Mouse (Mus musculus) liver, embryonic 14.5 days (tissue): ENCODE measurements around the gene Adam8. TPM values are rescaled to one million over a fixed set of nuclear protein-coding genes. Genes with fewer than 3 reads are reported as not detected.

Experiments
- ATAC-seq: fragments of 200-750 bp; cut with Nextera tagmentation; 2 replicates; pipeline ENCODE4 v1.8.0; 2017; ENCODE audit warnings: moderate number of reproducible peaks, mild to moderate bottlenecking, moderate library complexity; ENCODE audit not compliant: insufficient read depth
- DNase-seq, 3 experiments: peaks; one replicate each; pipeline ENCODE4 v3.0.0-alpha.2; 2012 to 2013; ENCODE audit warnings: low read depth in 3 of 3, low spot score in 3 of 3
- H3K27ac ChIP-seq: fragments of 300-500 bp; sonication (generic); 2 replicates; pipeline ENCODE4 v1.5.1; 2014; ENCODE audit warnings: moderate library complexity, mild to moderate bottlenecking, control low read depth, inconsistent platforms
- H3K27me3 ChIP-seq: fragments of 300-500 bp; sonication (generic); 2 replicates; pipeline ENCODE4 v1.6.1; 2014; ENCODE audit warnings: mild to moderate bottlenecking, low read length, moderate library complexity; ENCODE audit not compliant: control insufficient read depth, insufficient read depth
- H3K36me3 ChIP-seq: fragments of 300-500 bp; sonication (generic); replicated peaks from 2 replicates; pipeline ENCODE4 v1.6.1; 2014; ENCODE audit warnings: low read depth; ENCODE audit not compliant: control insufficient read depth, insufficient read depth
- H3K4me1 ChIP-seq, 2 experiments: fragments of 200-500 bp in 1 of 2; fragments of 300-500 bp in 1 of 2; sonication (generic) in 1 of 2; replicated peaks; 2 replicates each; pipeline ENCODE4 v1.6.1; 2012 to 2014; ENCODE audit warnings: antibody characterized with exemption in 1 of 2, inconsistent platforms in 1 of 2, low read length in 1 of 2; ENCODE audit not compliant: control insufficient read depth in 2 of 2, insufficient read depth in 2 of 2
- H3K4me2 ChIP-seq: fragments of 300-500 bp; sonication (generic); 2 replicates; pipeline ENCODE4 v1.6.1; 2014; ENCODE audit warnings: low read depth, mild to moderate bottlenecking, control low read depth, moderate library complexity
- H3K4me3 ChIP-seq, 2 experiments: fragments of 200-500 bp in 1 of 2; fragments of 300-500 bp in 1 of 2; sonication (generic) in 1 of 2; 2 replicates each; pipeline ENCODE4 v1.5.1; 2012 to 2014; ENCODE audit warnings: low read depth in 2 of 2, low read length in 2 of 2, mild to moderate bottlenecking in 2 of 2, control low read depth in 1 of 2, inconsistent platforms in 1 of 2, moderate library complexity in 1 of 2; ENCODE audit not compliant: insufficient read depth in 1 of 2
- H3K9ac ChIP-seq: fragments of 300-500 bp; sonication (generic); replicated peaks from 2 replicates; pipeline ENCODE4 v1.6.1; 2014; ENCODE audit warnings: mild to moderate bottlenecking, control low read depth, moderate library complexity
- H3K9me3 ChIP-seq: fragments of 300-500 bp; sonication (generic); 2 replicates; pipeline ENCODE4 v1.6.1; 2016; ENCODE audit warnings: low read length, mixed read lengths; ENCODE audit not compliant: control insufficient read depth
- CTCF ChIP-seq: IDR thresholded peaks from 2 replicates; pipeline ENCODE4 v1.5.1; 2016; ENCODE audit warnings: antibody characterized with exemption, low read depth, control low read depth
- EP300 ChIP-seq: IDR thresholded peaks from 2 replicates; pipeline ENCODE4 v1.6.1; 2016; ENCODE audit warnings: antibody characterized with exemption, low read depth
- WGBS: fragments of 180-500 bp; shearing (Covaris S2); extraction: QIAGEN DNeasy Blood & Tissue Kit; methylation state at CpG from one replicate; pipeline ENCODE4 v1.1.7; 2014; ENCODE audit not compliant: insufficient replicate concordance; 5-methylcytosine and 5-hydroxymethylcytosine counted together
- polyA plus RNA-seq, 2 experiments: library from polyadenylated mRNA; depleted of rRNA in 1 of 2; stranded (reverse) in 1 of 2; unstranded in 1 of 2; fragments of >200 nt; fragmentation: Nextera tagmentation in 1 of 2; extraction: Ambion mirVana in 1 of 2; gene quantifications; 2 replicates each; pipeline versions ENCODE4 v1.2.1 to v1.2.3; 2012 to 2014

Gene Adam8
- polyA plus RNA-seq, 2 experiments, result 0.46 to 0.83 TPM

DNA sequence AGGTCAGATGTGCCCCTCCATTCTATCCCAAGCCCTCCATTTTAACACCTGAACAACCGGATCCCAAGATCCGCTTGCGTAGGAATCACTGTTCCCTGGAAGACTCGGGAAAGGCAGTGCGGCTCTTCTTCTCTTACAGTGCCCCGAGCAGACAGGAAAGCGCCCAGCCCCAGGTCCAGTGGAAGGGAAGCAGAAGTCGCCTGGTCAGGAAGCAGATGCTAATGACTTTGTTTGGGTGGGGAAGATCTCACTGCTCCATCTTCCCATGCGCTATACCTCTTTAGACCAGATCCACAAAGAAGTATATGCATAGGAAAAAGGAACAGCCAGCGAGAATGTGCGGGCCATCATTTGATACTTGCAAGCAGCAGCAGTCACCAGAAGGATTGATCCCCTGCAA lies 34.9 kb downstream of the Adam8 start:
- TF ChIP-seq CTCF, result no peak
- no peak for TF ChIP-seq EP300
- Histone ChIP-seq H3K4me3 (no peak overlapping the region), H3K4me2 (no peak overlapping the region), H3K9me3 (no peaks in the 10 kb centered on the region), H3K27me3 (peaks cover 2% of the 10 kb centered on the region; the same call in 1 of the 2 replicates), H3K36me3 (no peaks in the 10 kb centered on the region), H3K9ac (no peak overlapping the region), H3K4me1 (peaks cover 0 to 4% of the 10 kb centered on the region in 2 experiments; a peak in 1 of 4 replicates), H3K27ac (no peak overlapping the region)
- WGBS, result 17% methylated on average over 11 of the region's 11 CpGs
- DNase-seq (no peak), ATAC-seq (no peak)

DNA sequence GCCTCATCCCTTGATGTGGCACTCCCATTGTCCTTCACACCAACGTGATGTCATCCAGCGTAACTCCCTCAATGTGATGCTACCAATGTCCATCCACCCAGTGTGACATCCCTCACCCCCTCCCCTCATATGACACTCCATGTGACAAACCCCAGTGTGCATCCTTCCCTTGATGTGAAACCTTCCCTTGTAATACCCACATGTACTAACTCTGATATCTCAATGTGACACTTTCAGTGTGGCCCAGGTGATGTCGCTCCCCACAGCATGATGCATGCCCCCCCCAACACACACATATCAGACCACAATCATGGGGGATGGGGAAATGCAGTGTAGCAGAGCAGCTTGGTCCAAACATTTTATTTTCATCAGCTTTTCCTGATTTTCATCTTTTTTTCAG lies 35.7 kb downstream of the Adam8 start:
- no peaks in the 10 kb centered on the region for H3K36me3 ChIP-seq
- no peak for DNase-seq
- H3K9ac ChIP-seq, result no peak overlapping the region
- H3K4me2 ChIP-seq, result no peak overlapping the region
- no peak overlapping the region for H3K4me3 ChIP-seq
- peaks cover 0 to 5% of the 10 kb centered on the region in 2 experiments; a peak in 2 of 4 replicates for H3K4me1 ChIP-seq
- H3K9me3 ChIP-seq, result no peaks in the 10 kb centered on the region
- 69% methylated on average over 3 of the region's 3 CpGs for whole genome bisulfite sequencing
- TF ChIP-seq CTCF (no peak), EP300 (no peak)
- ATAC-seq, result no peak
- peaks cover 2% of the 10 kb centered on the region; the same call in 1 of the 2 replicates for H3K27me3 ChIP-seq
- no peak overlapping the region for H3K27ac ChIP-seq

DNA sequence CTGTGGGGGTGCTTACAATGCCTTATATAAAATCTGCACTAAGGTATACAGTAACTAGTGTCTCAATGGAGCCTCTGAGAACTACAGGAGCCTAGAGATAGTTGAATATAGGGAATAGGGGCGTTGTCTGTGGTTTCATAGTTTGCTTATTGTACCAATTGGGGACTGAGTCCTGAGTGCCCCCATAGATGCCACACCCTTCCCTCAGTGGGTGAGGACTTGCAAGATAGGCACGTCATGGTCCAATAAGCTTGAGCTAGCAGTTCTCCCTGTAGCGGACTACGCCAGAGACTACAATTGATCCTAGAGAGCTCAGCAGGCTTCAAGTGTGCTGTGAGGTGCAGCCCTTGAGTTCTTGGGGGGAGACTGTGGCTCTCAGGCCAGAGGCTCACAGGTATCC lies 36.9 kb downstream of the Adam8 start:
- Histone ChIP-seq H3K9me3 (no peaks in the 10 kb centered on the region), H3K27me3 (peaks cover 2% of the 10 kb centered on the region; the same call in 1 of the 2 replicates), H3K4me2 (no peak overlapping the region), H3K27ac (no peak overlapping the region), H3K4me1 (peaks cover 0 to 7% of the 10 kb centered on the region in 2 experiments; a peak in 2 of 4 replicates), H3K4me3 (no peak overlapping the region), H3K9ac (no peak overlapping the region), H3K36me3 (no peaks in the 10 kb centered on the region)
- no peak for TF ChIP-seq CTCF
- no peak for TF ChIP-seq EP300
- ATAC-seq, result peak; percentile 77
- no peak for DNase-seq
- WGBS, result 26% methylated on average over 4 of the region's 4 CpGs

DNA sequence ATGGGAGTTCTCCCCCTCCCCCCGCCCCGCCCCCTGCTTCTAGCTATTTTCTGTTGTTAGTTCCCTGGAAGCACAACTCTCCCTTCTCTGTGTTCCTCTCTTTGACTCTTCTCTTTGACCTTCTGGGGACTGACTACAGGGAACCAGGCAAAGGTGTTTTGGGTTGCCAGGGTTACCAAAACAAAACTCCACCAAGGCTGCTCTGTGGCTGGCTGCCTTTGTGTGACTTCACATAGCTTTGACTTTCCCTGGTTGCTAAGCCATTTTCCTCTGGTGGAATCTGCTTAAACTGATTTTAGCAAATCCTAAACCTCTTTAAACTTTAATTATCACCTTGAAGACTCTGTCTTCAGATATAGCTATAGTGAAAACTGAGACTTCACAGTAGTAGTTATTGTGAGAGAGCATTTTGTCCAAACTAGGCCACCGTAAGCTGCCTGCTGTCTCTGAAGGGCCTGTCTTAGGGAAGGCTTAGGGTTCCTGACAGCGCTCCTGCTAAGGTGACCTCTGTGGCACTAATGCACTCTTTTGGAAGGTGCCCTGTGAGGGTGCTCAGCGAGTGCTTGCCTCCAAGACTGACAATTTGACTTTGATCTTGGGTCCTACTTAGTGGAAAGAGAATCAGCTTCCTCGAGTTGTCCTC lies 40.2 kb downstream of the Adam8 start:
- peaks cover 0 to 9% of the 10 kb centered on the region in 2 experiments; a peak in 3 of 4 replicates for H3K4me1 ChIP-seq
- no peak overlapping the region for H3K4me2 ChIP-seq
- no peak overlapping the region for H3K27ac ChIP-seq
- DNase-seq (no peak), ATAC-seq (no peak)
- H3K9ac ChIP-seq, result no peak overlapping the region
- 74% methylated on average over 6 of the region's 6 CpGs for WGBS
- H3K27me3 ChIP-seq, result no peaks in the 10 kb centered on the region; the same call in 1 of the 2 replicates
- no peaks in the 10 kb centered on the region for H3K9me3 ChIP-seq
- TF ChIP-seq EP300, result no peak
- H3K4me3 ChIP-seq, result no peak overlapping the region
- H3K36me3 ChIP-seq, result no peaks in the 10 kb centered on the region

DNA sequence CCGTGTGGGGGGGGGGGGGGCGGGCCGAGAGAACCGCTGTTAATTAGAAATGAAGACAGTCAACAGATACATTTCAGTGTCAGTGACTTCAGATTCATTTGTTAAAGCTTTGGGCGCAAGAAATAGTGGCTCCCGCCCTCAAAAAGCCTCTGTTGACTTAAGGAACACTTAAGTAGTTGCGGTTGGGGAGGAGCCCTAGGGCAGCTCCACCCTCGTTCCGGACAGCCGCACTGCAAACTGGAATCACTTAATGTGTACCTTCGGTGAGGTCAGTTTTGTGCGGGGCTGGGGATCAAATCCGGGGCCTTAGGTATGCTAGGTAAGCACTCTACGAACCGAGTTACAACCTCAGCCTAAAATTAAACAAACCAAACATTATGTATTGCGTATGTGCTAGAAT lies 41.3 kb downstream of the Adam8 start:
- Histone ChIP-seq H3K4me3 (peak overlapping the region; percentile 63 to 89), H3K36me3 (no peaks in the 10 kb centered on the region), H3K27ac (no peak overlapping the region), H3K4me1 (peaks cover 0 to 9% of the 10 kb centered on the region in 2 experiments; a peak in 3 of 4 replicates), H3K4me2 (peak overlapping the region; percentile 89), H3K9ac (peak overlapping the region; percentile 58), H3K9me3 (no peaks in the 10 kb centered on the region), H3K27me3 (peaks cover 3% of the 10 kb centered on the region)
- DNase-seq (no peak), ATAC-seq (no peak)
- 3% methylated on average over 16 of the region's 16 CpGs for WGBS
- TF ChIP-seq EP300, result no peak
- TF ChIP-seq CTCF, result no peak
